Mouse (Mus musculus): ENCODE measurements around the gene Kcnh1.

Kcnh1 gene

GRCm38 (mm10) chr1:192268878-192269277 lies 78.3 kb downstream of the Kcnh1 start:
- no peak for DNase-seq (ENCODE audit: low spot score)

- no peak for DNase-seq (ENCODE audit: low spot score)
Measured at GRCm38 (mm10) chr1:192269911-192270310, 79.3 kb downstream of the Kcnh1 start.

GRCm38 (mm10) chr1:192277801-192278385 lies 87.3 kb downstream of the Kcnh1 start:
- no peak for DNase-seq (ENCODE audit: low spot score)

- no peak for DNase-seq (ENCODE audit: low spot score)
Measured at GRCm38 (mm10) chr1:192284340-192284739, 93.8 kb downstream of the Kcnh1 start.

- no peak for DNase-seq (ENCODE audit: low spot score)
Measured at GRCm38 (mm10) chr1:192284950-192285349, 94.4 kb downstream of the Kcnh1 start.

GRCm38 (mm10) chr1:192288456-192288855 lies 97.9 kb downstream of the Kcnh1 start:
- no peak for DNase-seq (ENCODE audit: low spot score)

GRCm38 (mm10) chr1:192291286-192291685 lies 100.7 kb downstream of the Kcnh1 start:
- no peak for DNase-seq (ENCODE audit: low spot score)

GRCm38 (mm10) chr1:192293391-192293790 lies 102.8 kb downstream of the Kcnh1 start:
- no peak for DNase-seq (ENCODE audit: low spot score)

- DNase-seq (ENCODE audit: low spot score): no peak
Measured at GRCm38 (mm10) chr1:192293921-192294320, 103.3 kb downstream of the Kcnh1 start.

- DNase-seq (ENCODE audit: low spot score): no peak
Measured at GRCm38 (mm10) chr1:192295243-192295860, 104.8 kb downstream of the Kcnh1 start.

GRCm38 (mm10) chr1:192295902-192296301 lies 105.3 kb downstream of the Kcnh1 start:
- no peak for DNase-seq (ENCODE audit: low spot score)

- no peak for DNase-seq (ENCODE audit: low spot score)
Measured at GRCm38 (mm10) chr1:192297481-192298128, 107.0 kb downstream of the Kcnh1 start.

GRCm38 (mm10) chr1:192300417-192300816 lies 109.8 kb downstream of the Kcnh1 start:
- peak; percentile 22 for DNase-seq (ENCODE audit: low spot score)

- DNase-seq (ENCODE audit: low spot score): no peak
Measured at GRCm38 (mm10) chr1:192303615-192304014, 113.0 kb downstream of the Kcnh1 start.

GRCm38 (mm10) chr1:192305155-192305554 lies 114.6 kb downstream of the Kcnh1 start:
- DNase-seq (ENCODE audit: low spot score): no peak

GRCm38 (mm10) chr1:192307055-192307454 lies 116.5 kb downstream of the Kcnh1 start:
- no peak for DNase-seq (ENCODE audit: low spot score)

GRCm38 (mm10) chr1:192311298-192311697 lies 120.7 kb downstream of the Kcnh1 start:
- no peak for DNase-seq (ENCODE audit: low spot score)

- DNase-seq (ENCODE audit: low spot score): no peak
Measured at GRCm38 (mm10) chr1:192311851-192312438, 121.4 kb downstream of the Kcnh1 start.

GRCm38 (mm10) chr1:192312446-192312845 lies 121.9 kb downstream of the Kcnh1 start:
- no peak for DNase-seq (ENCODE audit: low spot score)

- DNase-seq (ENCODE audit: low spot score): no peak
Measured at GRCm38 (mm10) chr1:192312998-192313397, 122.4 kb downstream of the Kcnh1 start.

GRCm38 (mm10) chr1:192313571-192313972 lies 123.0 kb downstream of the Kcnh1 start:
- no peak for DNase-seq (ENCODE audit: low spot score)

GRCm38 (mm10) chr1:192314044-192314443 lies 123.5 kb downstream of the Kcnh1 start:
- no peak for DNase-seq (ENCODE audit: low spot score)
